Mouse (Mus musculus): Measurements from ENCODE around the gene Zxdb. TPM values are rescaled to one million over a fixed set of nuclear protein-coding genes. Genes with fewer than 3 reads are reported as not detected.

Zxdb gene
- polyA plus RNA-seq, 1 experiment: 3.2 TPM

- H3K4me1 ChIP-seq (ENCODE audit: control insufficient read depth, insufficient read depth, low read length): no peaks in the 10 kb centered on the region
- no peak overlapping the region for H3K4me3 ChIP-seq (ENCODE audit: insufficient read depth, low read length)
- TF ChIP-seq POLR2A (IDR thresholded peaks at IDR 0.05; ENCODE audit: borderline replicate concordance, low read depth, low read length) (no peak), CTCF (IDR thresholded peaks at IDR 0.05; ENCODE audit: low read depth, low read length) (no peak)
Measured at GRCm38 (mm10) chrX:94773876-94774275, 49.5 kb downstream of the Zxdb start.

More at GRCm38 (mm10) chrX:94773876-94774275, 49.5 kb downstream of the Zxdb start:
- no peak overlapping the region for H3K27ac ChIP-seq (ENCODE audit: insufficient read depth, low read depth, low read length)

Other genes with a start within 250 kb of the Zxdb start
- gene Maged1, start 182.4 kb upstream of the Zxdb start, polyA plus RNA-seq (2012; ENCODE audit: insufficient read depth, insufficient read length, missing spikeins): 45.1 and 52.6 TPM in 2 replicates
- 2.9 TPM in 2 replicates for gene Gspt2, start 88.5 kb upstream of the Zxdb start, polyA plus RNA-seq (2012; ENCODE audit: insufficient read depth, insufficient read length, missing spikeins)